Mouse (Mus musculus): Measurements from ENCODE around the gene Dnaaf3.

Gene Dnaaf3

DNA sequence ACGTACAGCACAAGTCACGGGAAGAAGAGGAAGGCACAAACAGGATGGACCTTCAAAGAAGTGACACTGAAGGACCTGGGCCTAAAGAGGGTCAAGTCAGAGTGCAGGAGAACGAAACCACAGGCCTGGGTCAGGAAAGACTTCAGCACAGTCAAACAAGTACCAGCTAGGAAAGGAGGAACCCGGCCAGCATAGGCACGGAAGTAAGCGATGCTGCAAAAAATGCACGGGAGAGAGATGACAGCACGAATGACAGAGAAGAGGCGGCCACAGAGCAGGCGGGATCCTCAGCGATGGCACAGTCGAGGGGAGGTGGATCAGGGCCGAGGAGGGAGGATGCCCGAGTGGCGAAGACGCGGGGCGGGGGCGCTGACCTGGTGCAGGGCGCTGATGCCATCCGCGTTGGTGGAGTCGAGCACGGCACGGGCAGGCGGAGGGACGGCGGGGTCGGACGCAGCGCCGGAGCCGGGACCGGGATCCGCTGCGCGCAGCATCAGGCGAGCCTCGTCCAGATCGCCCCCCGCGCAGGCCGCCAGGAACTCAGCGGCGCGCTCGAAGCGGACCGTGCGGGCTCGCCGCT is 31.3 kb downstream of the Dnaaf3 start:
- DNase-seq (ENCODE audit: extremely low spot score, low read depth, low spot score), result no peak

DNA sequence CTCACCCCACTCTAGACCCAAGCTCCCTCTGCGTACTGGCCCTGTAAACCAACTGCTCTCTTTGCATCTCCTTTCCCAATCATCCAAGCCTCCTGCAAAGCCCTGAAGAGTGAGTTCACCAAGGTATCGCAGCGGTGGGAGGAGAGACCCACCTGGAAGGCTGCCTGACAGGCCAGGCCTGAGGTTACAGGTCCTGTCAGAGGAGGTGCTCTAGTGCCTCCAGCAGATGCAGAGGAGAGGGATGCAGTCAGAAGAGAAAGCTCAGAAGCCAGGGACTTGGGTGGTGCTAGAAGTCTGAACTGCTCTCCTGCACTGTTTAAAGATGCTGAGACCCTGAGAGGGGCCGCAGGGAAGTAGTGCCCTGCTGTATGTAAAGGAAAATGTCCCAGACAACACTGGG is 33.2 kb downstream of the Dnaaf3 start:
- no peak for DNase-seq (ENCODE audit: extremely low spot score, low read depth, low spot score)

DNA sequence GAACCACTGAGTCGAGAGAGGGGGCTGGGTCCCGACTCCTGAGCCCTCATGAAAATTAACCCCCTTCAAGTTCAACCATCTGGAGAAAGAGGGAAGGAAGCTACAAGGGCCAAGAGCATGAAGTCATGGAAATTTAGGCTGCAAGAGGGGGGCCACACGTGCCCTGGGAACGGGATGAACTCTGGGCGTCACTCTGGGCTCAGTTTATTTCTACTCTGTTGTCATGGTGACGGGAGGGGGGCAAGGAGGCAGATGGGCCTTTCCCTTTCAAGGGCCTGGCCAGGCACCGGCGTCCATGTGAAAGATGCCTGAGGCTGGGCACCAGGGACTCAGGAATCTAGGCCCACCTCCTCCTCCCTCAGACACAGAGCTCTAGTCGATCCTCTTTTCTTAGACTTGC is 34.0 kb downstream of the Dnaaf3 start:
- no peak for DNase-seq (ENCODE audit: extremely low spot score, low read depth, low spot score)

- DNase-seq (ENCODE audit: extremely low spot score, low read depth, low spot score), result no peak
Observed at GRCm38 (mm10) chr7:4497271-4497903, 34.9 kb downstream of the Dnaaf3 start.

DNA sequence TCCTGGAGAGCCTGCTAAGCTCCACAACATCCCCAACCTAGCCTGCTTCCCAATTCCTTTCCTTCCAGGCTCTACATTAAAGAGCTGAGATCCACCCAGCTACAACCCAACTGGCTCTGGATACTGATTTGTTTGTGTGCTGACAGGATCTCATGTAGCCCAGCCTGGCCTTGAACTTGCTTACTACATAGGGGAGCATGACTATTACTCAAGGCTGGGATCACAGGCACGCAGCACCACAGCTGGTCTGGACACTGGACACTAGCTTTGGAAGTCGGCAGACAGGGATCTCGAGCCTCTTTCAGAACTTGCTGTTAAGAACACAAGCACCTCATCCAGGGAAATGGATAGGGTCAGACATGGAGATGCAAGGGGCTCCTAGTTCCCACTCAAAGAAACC is 35.8 kb downstream of the Dnaaf3 start:
- no peak for DNase-seq (ENCODE audit: extremely low spot score, low read depth, low spot score)

GRCm38 (mm10) chr7:4493991-4494390 is 38.3 kb downstream of the Dnaaf3 start:
- no peak for DNase-seq (ENCODE audit: extremely low spot score, low read depth, low spot score)

DNA sequence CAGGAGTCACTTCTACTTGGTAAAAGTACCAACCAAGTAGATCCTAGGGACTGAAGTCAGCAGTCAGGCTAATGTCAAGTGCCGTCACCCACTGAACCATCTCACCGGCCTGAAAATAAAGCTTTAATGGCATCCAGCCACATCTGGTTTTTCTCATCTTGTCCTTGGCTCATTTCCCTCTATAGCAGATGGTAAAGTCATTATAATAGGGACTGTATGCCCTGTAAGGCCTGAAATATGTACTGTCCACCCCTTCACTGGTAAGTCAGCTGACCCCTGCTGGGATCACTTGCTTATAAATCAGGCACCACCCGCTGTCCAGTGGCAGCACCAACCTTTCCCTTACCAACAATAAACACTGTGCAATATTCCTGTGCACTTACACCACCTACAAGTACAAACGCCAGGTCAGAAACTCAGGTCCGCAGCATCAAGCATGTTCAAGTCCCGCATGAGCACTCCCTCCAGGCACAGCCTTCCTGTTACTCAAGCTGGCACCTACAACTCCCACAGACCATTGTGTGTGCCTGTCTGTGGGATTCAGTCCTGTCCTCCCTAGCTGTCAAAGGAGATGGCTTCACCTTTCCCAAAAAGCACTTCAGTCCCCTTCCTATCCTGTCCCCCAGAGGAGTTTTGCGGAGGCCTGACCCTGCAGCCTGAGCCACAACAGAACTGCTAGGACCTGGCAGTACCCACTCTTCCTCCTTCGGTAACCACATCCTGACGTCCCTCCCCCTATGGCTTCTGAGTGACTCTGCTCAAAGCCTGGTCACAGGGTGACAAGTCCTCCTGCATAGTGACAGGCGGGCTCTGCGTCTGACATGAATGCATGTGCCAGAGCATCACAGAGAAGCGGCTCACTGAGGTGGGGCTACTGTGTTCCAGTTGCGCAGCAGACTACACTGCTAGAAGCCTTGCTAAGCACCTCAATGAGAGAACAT is 39.7 kb downstream of the Dnaaf3 start:
- DNase-seq (ENCODE audit: extremely low spot score, low read depth, low spot score), result no peak

DNA sequence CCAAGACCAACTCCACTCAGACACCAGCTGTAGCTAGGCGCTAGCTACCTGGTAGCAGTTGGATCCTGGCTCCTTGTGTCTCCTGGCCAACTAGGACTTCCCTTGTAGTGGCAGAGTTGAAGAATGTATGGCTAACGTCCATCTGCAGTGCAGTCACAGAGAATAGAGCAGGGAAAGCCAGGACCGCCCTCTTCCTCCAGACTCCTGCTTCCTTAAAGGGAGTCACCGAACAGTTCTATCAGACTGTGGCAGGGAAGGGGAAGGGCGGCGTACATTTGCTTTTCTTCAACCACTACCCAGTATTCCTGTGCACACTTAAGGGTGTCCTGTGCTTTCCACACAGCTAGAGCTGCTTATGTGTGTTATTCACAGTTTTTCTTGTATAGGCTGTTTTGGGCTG is 40.9 kb downstream of the Dnaaf3 start:
- no peak for DNase-seq (ENCODE audit: extremely low spot score, low read depth, low spot score)

DNA sequence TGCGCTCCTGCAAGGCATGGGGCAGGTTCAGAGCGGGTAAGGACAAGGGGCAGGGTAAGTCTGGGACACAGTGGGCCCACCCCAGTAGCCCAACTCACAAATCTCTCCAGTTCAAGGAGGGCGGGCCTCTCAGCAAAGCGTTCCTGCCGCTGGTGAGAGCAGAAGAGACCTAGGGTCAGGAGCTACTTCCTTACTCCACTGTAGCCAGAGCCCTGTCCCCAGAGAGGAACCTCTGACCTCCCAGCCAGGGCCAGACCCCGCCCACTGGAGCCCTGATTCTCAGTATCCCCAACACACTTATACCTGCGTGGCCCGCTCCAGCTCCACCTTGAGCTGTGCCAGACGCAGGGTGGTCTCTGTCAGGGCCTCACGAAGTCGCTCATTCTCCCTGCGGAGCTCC is 50.0 kb downstream of the Dnaaf3 start:
- no peak for DNase-seq (ENCODE audit: extremely low spot score, low read depth, low spot score)

- DNase-seq (ENCODE audit: extremely low spot score, low read depth, low spot score), result no peak
Observed at GRCm38 (mm10) chr7:4479674-4480073, 52.6 kb downstream of the Dnaaf3 start.

- no peak for DNase-seq (ENCODE audit: extremely low spot score, low read depth, low spot score)
Observed at GRCm38 (mm10) chr7:4478796-4479291, 53.4 kb downstream of the Dnaaf3 start.

- peak; percentile 86 for DNase-seq (ENCODE audit: extremely low spot score, low read depth, low spot score)
Observed at GRCm38 (mm10) chr7:4478021-4478795, 54.0 kb downstream of the Dnaaf3 start.

DNA sequence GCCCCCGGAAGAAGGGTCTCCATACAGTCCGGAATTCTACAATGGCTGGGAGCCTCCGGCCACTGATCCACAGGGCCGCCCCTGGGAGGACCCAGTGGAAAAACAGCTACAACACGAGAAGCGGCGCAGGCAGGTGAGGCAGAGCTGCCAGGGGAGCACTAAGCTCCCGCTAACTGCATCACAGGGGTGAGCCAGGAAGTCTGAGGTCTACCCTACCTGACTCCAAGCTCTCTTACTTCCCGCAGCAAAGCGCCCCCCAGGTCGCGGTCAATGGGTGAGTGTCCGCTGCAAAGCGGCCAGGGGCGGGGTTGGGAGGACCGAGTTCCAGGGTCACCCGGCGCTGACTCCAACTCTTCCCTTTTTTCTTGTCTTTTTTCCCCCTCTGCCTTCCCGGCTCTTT is 58.3 kb downstream of the Dnaaf3 start:
- no peak for DNase-seq (ENCODE audit: extremely low spot score, low read depth, low spot score)
